Mouse (Mus musculus) lung, postnatal 0 days (tissue): ENCODE measurements around the gene Vps25. TPM values are rescaled to one million over a fixed set of nuclear protein-coding genes. Genes with fewer than 3 reads are reported as not detected.
A peak's percentile ranks its signal among the peaks of the same experiment; 100 is the strongest.

ENCODE experiments used
- ATAC-seq: fragments of 200-750 bp; cut with Nextera tagmentation; 2 replicates; pipeline ENCODE4 v1.8.0; 2017; ENCODE audit warnings: moderate library complexity
- DNase-seq: peaks from one replicate; pipeline ENCODE4 v3.0.0-alpha.2; 2016; ENCODE audit warnings: low spot score
- H3K27ac ChIP-seq: fragments of 300-500 bp; sonication (generic); 2 replicates; pipeline ENCODE4 v1.5.1; 2014; ENCODE audit warnings: antibody characterized with exemption, mild to moderate bottlenecking, low read length, mixed read lengths
- H3K27me3 ChIP-seq: fragments of 300-500 bp; sonication (generic); replicated peaks from 2 replicates; pipeline ENCODE4 v1.6.1; 2014; ENCODE audit warnings: low read length, mixed read lengths; ENCODE audit not compliant: insufficient read depth
- H3K36me3 ChIP-seq: fragments of 300-500 bp; sonication (generic); 2 replicates; pipeline ENCODE4 v1.6.1; 2014; ENCODE audit warnings: low read length, mixed read lengths; ENCODE audit not compliant: insufficient read depth
- H3K4me1 ChIP-seq: fragments of 300-500 bp; sonication (generic); 2 replicates; pipeline ENCODE4 v1.6.1; 2014; ENCODE audit warnings: antibody characterized with exemption, low read depth, low read length, mixed read lengths; ENCODE audit not compliant: insufficient read depth
- H3K4me2 ChIP-seq: fragments of 300-500 bp; sonication (generic); replicated peaks from 2 replicates; pipeline ENCODE4 v1.6.1; 2014; ENCODE audit warnings: low read depth, mild to moderate bottlenecking, low read length, moderate library complexity, mixed read lengths
- H3K4me3 ChIP-seq: fragments of 300-500 bp; sonication (generic); 2 replicates; pipeline ENCODE4 v1.5.1; 2014; ENCODE audit warnings: low read depth, low read length
- H3K9ac ChIP-seq: fragments of 300-500 bp; sonication (generic); replicated peaks from 2 replicates; pipeline ENCODE4 v1.6.1; 2014; ENCODE audit warnings: low read depth, mild to moderate bottlenecking
- H3K9me3 ChIP-seq: fragments of 300-500 bp; sonication (generic); 2 replicates; pipeline ENCODE4 v1.6.1; 2016; ENCODE audit warnings: low read length, mixed read lengths
- CTCF ChIP-seq: IDR thresholded peaks from 2 replicates; pipeline ENCODE4 v1.5.1; 2016; ENCODE audit warnings: antibody characterized with exemption, mild to moderate bottlenecking
- EP300 ChIP-seq: IDR thresholded peaks from 2 replicates; pipeline ENCODE4 v1.6.1; 2016; ENCODE audit warnings: antibody characterized with exemption, mild to moderate bottlenecking, control low read depth
- WGBS: fragments of 180-500 bp; shearing (Covaris S2); extraction: QIAGEN DNeasy Blood & Tissue Kit; methylation state at CpG from one replicate; pipeline ENCODE4 v1.1.7; 2014; 5-methylcytosine and 5-hydroxymethylcytosine counted together
- polyA plus RNA-seq: library from polyadenylated mRNA; unstranded; fragments of >200 nt; fragmentation: Nextera tagmentation; extraction: Ambion mirVana; gene quantifications from 2 replicates; pipeline ENCODE4 v1.2.1, GENCODE M21; 2015

The Vps25 gene
- polyA plus RNA-seq, 1 experiment from 2014 or later = 133 TPM

DNA sequence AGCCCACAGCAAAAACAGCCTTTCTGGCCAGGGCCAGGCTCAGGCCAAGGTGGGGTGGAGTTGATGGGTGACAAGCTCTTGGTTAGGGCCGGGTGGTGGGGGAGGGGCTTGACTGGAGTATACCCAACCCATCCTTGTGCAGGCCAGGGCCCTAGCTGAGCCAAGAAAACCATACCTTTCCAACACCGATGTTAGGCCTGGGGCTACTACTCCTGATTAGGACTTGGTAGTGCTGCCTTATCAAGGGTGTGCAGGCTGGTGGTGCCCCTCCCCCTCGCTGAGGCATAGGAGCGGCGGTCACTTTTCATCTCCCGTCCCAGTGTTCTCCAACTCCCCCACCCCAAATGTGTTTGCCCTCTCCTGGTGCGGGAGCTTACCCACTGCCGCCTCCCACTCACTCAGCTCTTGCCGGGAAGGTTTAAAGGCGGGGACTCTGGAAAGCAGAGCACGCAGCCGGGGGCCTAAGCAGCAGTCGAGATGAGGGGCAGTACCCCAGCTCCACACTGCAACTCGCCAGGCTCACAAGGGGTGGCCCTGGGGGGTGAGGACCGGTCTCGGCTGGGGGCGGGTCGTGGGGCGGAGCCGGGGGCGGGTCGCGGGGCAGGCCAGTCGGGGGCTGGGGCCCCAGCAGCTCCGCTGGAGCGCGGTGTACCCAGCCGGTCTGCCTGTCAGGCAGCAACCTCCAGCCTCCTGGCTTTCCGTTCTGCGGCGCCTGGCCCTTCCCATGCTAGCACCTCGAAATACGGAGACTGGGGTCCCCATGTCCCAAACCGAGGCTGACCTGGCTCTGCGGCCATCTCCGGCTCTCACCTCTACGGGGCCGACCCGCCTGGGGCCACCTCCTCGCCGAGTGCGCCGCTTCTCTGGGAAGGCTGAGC lies 6.7 kb downstream of the Vps25 start, which contains the start of gene Wnk4:
Wnk4 (plus strand) TSS at position 620 of the 878 bp plus-strand sequence.
- peak within 1 kb of the TSS; percentile 58 for H3K9ac ChIP-seq
- H3K36me3 ChIP-seq = no peaks in the 10 kb centered on the region; the same call in 1 of the 2 replicates
- peak within 1 kb of the TSS; percentile 56 for H3K4me3 ChIP-seq
- ATAC-seq = peak; percentile 85
- TF ChIP-seq CTCF = no peak
- no peak for TF ChIP-seq EP300
- H3K4me1 ChIP-seq = peaks cover 18% of the 10 kb centered on the region; the same call in 1 of the 2 replicates
- DNase-seq = peak; percentile 72
- H3K27ac ChIP-seq = 0 out of 2 replicates have a peak within 1 kb of the TSS, but pooled peaks have one; percentile 32
- H3K9me3 ChIP-seq = no peaks in the 10 kb centered on the region
- under 1% methylated on average over 40 of the region's 43 CpGs for WGBS
- peak within 1 kb of the TSS; percentile 98 for H3K4me2 ChIP-seq
- peaks cover 10% of the 10 kb centered on the region; the same call in 1 of the 2 replicates for H3K27me3 ChIP-seq

DNA sequence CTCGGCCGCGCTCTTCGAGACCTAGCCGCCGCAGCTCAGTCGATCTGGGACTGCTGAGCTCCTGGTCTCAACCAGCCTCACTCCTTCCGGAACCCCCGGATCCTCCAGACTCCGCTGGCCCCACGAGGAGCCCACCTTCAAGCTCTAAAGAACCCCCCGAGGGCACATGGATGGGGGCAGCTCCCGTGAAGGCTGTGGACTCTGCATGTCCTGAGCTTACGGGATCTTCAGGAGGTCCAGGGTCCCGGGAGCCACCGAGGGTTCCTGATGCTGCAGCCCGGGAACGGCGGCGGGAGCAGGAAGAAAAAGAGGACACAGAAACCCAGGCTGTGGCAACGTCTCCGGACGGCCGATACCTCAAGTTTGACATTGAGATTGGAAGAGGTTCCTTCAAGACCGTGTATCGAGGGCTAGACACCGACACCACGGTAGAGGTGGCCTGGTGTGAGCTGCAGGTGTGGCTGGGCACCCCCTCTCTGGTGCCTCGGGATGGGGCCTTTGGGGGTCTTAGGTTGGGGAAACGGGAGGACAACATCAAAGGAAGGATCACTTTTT lies 7.4 kb downstream of the Vps25 start:
- Histone ChIP-seq H3K36me3 (no peaks in the 10 kb centered on the region; the same call in 1 of the 2 replicates), H3K4me1 (peaks cover 21% of the 10 kb centered on the region; the same call in 1 of the 2 replicates), H3K4me3 (peak overlapping the region; percentile 56), H3K27me3 (peaks cover 11% of the 10 kb centered on the region; the same call in 1 of the 2 replicates), H3K4me2 (peak overlapping the region; percentile 98), H3K9ac (peak overlapping the region; percentile 58), H3K9me3 (no peaks in the 10 kb centered on the region), H3K27ac (0 out of 2 replicates have a peak overlapping the region, but pooled peaks have one; percentile 32)
- TF ChIP-seq CTCF (no peak), EP300 (no peak)
- under 1% methylated on average over 30 of the region's 30 CpGs for WGBS
- DNase-seq = no peak
- no peak for ATAC-seq

DNA sequence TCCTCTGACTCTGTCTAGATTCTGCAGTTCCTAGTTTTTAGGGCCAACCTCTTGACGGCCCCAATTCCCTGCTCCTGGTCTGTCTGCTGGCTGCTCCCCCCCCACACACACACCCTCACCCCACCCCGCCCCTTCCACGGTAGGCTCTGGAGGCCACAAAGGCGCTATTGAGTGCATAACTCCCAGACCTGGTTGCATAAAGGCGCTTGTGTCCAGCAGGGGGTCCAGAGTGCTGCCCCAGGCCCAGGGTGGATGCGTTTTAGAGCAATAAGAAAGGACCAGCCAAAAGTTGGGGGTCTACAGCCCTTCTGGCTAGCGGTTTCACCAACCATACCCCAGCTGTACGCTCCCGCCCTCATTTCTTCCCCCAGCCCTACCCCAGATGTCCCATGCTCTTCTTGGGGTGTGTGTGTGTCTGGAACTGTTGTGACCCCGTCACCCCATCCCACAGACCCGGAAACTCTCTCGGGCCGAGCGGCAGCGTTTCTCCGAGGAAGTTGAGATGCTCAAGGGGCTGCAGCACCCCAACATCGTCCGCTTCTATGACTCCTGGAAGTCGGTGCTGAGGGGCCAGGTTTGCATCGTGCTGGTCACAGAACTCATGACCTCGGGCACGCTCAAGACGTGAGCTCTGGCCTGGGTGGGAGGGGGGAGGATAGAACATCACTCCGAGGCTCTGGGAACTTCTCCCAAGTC lies 8.9 kb downstream of the Vps25 start:
- Histone ChIP-seq H3K27me3 (peaks cover 11% of the 10 kb centered on the region; the same call in 1 of the 2 replicates), H3K9me3 (no peaks in the 10 kb centered on the region), H3K4me3 (0 out of 2 replicates have a peak overlapping the region, but pooled peaks have one; percentile 10), H3K4me1 (peaks cover 21% of the 10 kb centered on the region; the same call in 1 of the 2 replicates), H3K27ac (no peak overlapping the region), H3K36me3 (no peaks in the 10 kb centered on the region; the same call in 1 of the 2 replicates), H3K4me2 (peak overlapping the region; percentile 11; the same call in 1 of the 2 replicates), H3K9ac (no peak overlapping the region)
- WGBS = 8% methylated on average over 23 of the region's 24 CpGs
- ATAC-seq = no peak
- TF ChIP-seq EP300 = no peak
- TF ChIP-seq CTCF = peak; percentile 16; the same call in 1 of the 2 replicates
- no peak for DNase-seq

DNA sequence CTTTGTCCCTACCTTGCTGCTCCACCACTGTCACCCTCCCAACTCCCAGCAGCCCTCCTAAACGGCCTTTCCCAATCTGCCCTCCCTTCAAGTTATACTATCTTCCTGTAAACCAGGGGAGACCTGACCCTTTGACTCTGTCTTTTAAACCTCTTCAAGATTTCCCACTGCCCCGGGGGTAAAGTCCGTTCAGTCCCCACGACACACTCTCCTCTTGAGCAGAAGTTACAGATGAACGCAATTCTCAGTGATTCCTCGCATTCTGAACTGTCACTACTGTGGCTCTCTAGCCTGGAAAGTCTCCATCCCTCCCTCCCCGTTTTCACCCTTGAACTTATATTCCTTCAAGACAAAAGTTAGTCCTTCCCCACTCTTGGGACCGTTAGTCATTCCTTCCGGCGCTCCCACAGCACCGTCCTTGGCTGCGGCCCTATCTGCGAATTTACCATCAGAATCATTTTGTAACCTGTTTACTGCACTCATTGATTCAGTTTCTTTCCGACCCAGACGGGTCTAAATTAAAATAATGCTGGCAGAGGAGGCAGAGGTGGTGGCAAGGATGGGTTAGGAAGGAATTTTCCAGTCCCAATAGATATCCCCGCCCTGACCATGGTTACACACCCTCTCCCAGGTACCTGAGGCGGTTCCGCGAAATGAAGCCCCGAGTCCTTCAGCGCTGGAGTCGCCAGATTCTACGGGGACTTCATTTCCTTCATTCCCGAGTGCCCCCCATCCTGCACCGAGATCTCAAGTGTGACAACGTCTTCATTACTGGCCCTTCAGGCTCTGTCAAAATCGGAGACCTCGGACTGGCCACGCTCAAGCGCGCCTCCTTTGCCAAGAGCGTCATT lies 9.9 kb downstream of the Vps25 start:
- no peak overlapping the region for H3K9ac ChIP-seq
- H3K27me3 ChIP-seq = peaks cover 11% of the 10 kb centered on the region; the same call in 1 of the 2 replicates
- H3K4me1 ChIP-seq = peaks cover 21% of the 10 kb centered on the region; the same call in 1 of the 2 replicates

DNA sequence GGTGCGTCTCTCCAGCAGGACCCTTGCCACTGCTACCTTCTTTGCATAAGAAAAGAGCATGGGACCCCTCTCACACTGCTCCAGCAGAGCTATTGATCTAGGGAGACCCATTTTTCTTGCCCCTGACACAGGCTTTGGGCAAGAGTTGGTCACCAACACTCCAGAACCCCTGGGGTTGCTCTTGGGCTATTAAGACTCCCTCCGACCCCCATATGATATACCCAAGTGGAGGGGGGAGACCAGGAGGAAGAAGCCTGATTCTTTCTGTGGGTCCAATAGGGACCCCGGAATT lies 10.4 kb downstream of the Vps25 start:
- TF ChIP-seq CTCF (no peak), EP300 (no peak)
- peaks cover 21% of the 10 kb centered on the region; the same call in 1 of the 2 replicates for H3K4me1 ChIP-seq
- no peak overlapping the region for H3K9ac ChIP-seq
- peaks cover 11% of the 10 kb centered on the region; the same call in 1 of the 2 replicates for H3K27me3 ChIP-seq
- no peak overlapping the region for H3K27ac ChIP-seq
- H3K4me3 ChIP-seq = no peak overlapping the region
- DNase-seq = no peak
- no peak overlapping the region for H3K4me2 ChIP-seq
- WGBS = 8% methylated on average over 3 of the region's 3 CpGs
- H3K36me3 ChIP-seq = no peaks in the 10 kb centered on the region; the same call in 1 of the 2 replicates
- no peaks in the 10 kb centered on the region for H3K9me3 ChIP-seq
- ATAC-seq = no peak

More for the DNA sequence above, 9.9 kb downstream of the Vps25 start:
- no peak for TF ChIP-seq EP300
- TF ChIP-seq CTCF = no peak
- DNase-seq (no peak), ATAC-seq (no peak)
- Histone ChIP-seq H3K4me2 (no peak overlapping the region), H3K27ac (no peak overlapping the region), H3K36me3 (no peaks in the 10 kb centered on the region; the same call in 1 of the 2 replicates), H3K9me3 (no peaks in the 10 kb centered on the region), H3K4me3 (no peak overlapping the region)
- 18% methylated on average over 32 of the region's 32 CpGs for WGBS
